Mouse (Mus musculus) liver, postnatal 0 days (tissue): ENCODE measurements around the gene Fam184b. TPM values are rescaled to one million over a fixed set of nuclear protein-coding genes. Genes with fewer than 3 reads are reported as not detected.

Source experiments
- ATAC-seq: fragments of 200-750 bp; cut with Nextera tagmentation; 2 replicates; pipeline ENCODE4 v1.8.0; 2017; ENCODE audit warnings: mild to moderate bottlenecking, moderate library complexity
- DNase-seq: peaks from one replicate; pipeline ENCODE4 v3.0.0-alpha.2; 2016
- H3K27ac ChIP-seq: fragments of 300-500 bp; sonication (generic); 2 replicates; pipeline ENCODE4 v1.5.1; 2014; ENCODE audit warnings: antibody characterized with exemption, moderate library complexity, mild to moderate bottlenecking, low read depth
- H3K27me3 ChIP-seq: fragments of 300-500 bp; sonication (generic); 2 replicates; pipeline ENCODE4 v1.6.1; 2014; ENCODE audit warnings: low read length, control low read depth, mixed read lengths; ENCODE audit not compliant: insufficient read depth
- H3K36me3 ChIP-seq: fragments of 300-500 bp; sonication (generic); replicated peaks from 2 replicates; pipeline ENCODE4 v1.6.1; 2014; ENCODE audit warnings: mild to moderate bottlenecking, control low read depth, low read length, moderate library complexity, mixed read lengths; ENCODE audit not compliant: insufficient read depth
- H3K4me1 ChIP-seq: fragments of 300-500 bp; sonication (generic); 2 replicates; pipeline ENCODE4 v1.6.1; 2014; ENCODE audit warnings: antibody characterized with exemption, mild to moderate bottlenecking, control low read depth; ENCODE audit not compliant: insufficient read depth
- H3K4me2 ChIP-seq: fragments of 300-500 bp; sonication (generic); 2 replicates; pipeline ENCODE4 v1.6.1; 2014; ENCODE audit warnings: low read depth, mild to moderate bottlenecking, low read length, moderate library complexity, mixed read lengths
- H3K4me3 ChIP-seq: fragments of 300-500 bp; sonication (generic); 2 replicates; pipeline ENCODE4 v1.5.1; 2014; ENCODE audit warnings: low read depth, low read length
- H3K9ac ChIP-seq: fragments of 300-500 bp; sonication (generic); replicated peaks from 2 replicates; pipeline ENCODE4 v1.6.1; 2014; ENCODE audit warnings: mild to moderate bottlenecking, moderate library complexity
- H3K9me3 ChIP-seq: fragments of 300-500 bp; sonication (generic); 2 replicates; pipeline ENCODE4 v1.6.1; 2016; ENCODE audit warnings: mild to moderate bottlenecking, control low read depth, low read length, mixed read lengths
- CTCF ChIP-seq: sonication (generic); IDR thresholded peaks from 2 replicates; pipeline ENCODE4 v1.5.1; 2016; ENCODE audit warnings: antibody characterized with exemption, low read depth
- EP300 ChIP-seq: IDR thresholded peaks from 2 replicates; pipeline ENCODE4 v1.6.1; 2016; ENCODE audit warnings: antibody characterized with exemption, low read depth, mild to moderate bottlenecking
- WGBS: fragments of 180-500 bp; shearing (Covaris S2); extraction: QIAGEN DNeasy Blood & Tissue Kit; methylation state at CpG from one replicate; pipeline ENCODE4 v1.1.7; 2014; ENCODE audit not compliant: insufficient replicate concordance; 5-methylcytosine and 5-hydroxymethylcytosine counted together
- polyA plus RNA-seq: library from polyadenylated mRNA; unstranded; fragments of >200 nt; fragmentation: Nextera tagmentation; extraction: Ambion mirVana; gene quantifications from 2 replicates; pipeline ENCODE4 v1.2.1, GENCODE M21; 2015

Gene Fam184b
- polyA plus RNA-seq, 1 experiment from 2014 or later, result 0.07 TPM

DNA sequence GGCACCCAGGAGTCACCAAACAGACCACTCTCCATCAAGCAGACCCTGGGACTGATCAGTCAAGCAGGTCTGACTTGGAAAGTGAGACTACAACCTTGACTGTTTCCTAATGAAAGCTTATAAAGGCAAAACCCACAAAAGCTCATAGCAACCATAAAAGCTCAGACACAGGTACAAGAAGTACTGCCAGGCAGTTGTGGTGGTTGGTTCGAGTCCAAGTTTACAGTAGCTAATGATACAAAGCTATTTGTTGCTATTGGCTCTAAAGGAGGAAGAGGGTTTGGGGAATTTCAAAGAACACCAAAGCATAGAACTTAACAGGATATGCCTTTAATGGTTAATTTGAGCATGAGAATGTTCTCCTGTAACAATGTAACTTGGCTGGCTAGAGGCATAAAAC is 155.8 kb downstream of the Fam184b start:
- TF ChIP-seq CTCF (no peak), EP300 (no peak)
- H3K4me3 ChIP-seq, result no peak overlapping the region
- DNase-seq, result no peak
- no peaks in the 10 kb centered on the region for H3K9me3 ChIP-seq
- H3K4me2 ChIP-seq, result no peak overlapping the region
- H3K9ac ChIP-seq, result no peak overlapping the region
- H3K36me3 ChIP-seq, result no peaks in the 10 kb centered on the region
- no peaks in the 10 kb centered on the region for H3K27me3 ChIP-seq
- no peak overlapping the region for H3K27ac ChIP-seq
- WGBS, result 75% methylated on average over 1 of the region's 1 CpGs
- ATAC-seq, result no peak
- no peaks in the 10 kb centered on the region for H3K4me1 ChIP-seq

GRCm38 (mm10) chr5:45482607-45483006 is 156.8 kb downstream of the Fam184b start:
- no peaks in the 10 kb centered on the region for H3K4me1 ChIP-seq
- no peaks in the 10 kb centered on the region for H3K27me3 ChIP-seq
- TF ChIP-seq CTCF, result no peak
- TF ChIP-seq EP300, result no peak
- no peak overlapping the region for H3K4me2 ChIP-seq
- 35% methylated on average over 3 of the region's 3 CpGs for WGBS
- no peaks in the 10 kb centered on the region for H3K36me3 ChIP-seq
- ATAC-seq (no peak), DNase-seq (no peak)
- no peak overlapping the region for H3K9ac ChIP-seq
- H3K27ac ChIP-seq, result no peak overlapping the region
- H3K4me3 ChIP-seq, result no peak overlapping the region
- no peaks in the 10 kb centered on the region for H3K9me3 ChIP-seq

- DNase-seq, result no peak
- no peak for TF ChIP-seq CTCF
- no peak for TF ChIP-seq EP300
- Histone ChIP-seq H3K9me3 (no peaks in the 10 kb centered on the region), H3K4me3 (no peak overlapping the region), H3K27me3 (no peaks in the 10 kb centered on the region), H3K9ac (no peak overlapping the region), H3K4me1 (no peaks in the 10 kb centered on the region), H3K27ac (no peak overlapping the region), H3K4me2 (no peak overlapping the region), H3K36me3 (no peaks in the 10 kb centered on the region)
- WGBS, result 77% methylated on average over 2 of the region's 2 CpGs
- ATAC-seq, result no peak
These were observed 158.3 kb downstream of the Fam184b start for GRCm38 (mm10) chr5:45481125-45481524.

GRCm38 (mm10) chr5:45480066-45480465 is 159.3 kb downstream of the Fam184b start:
- Histone ChIP-seq H3K4me2 (no peak overlapping the region), H3K27ac (no peak overlapping the region), H3K36me3 (no peaks in the 10 kb centered on the region), H3K27me3 (no peaks in the 10 kb centered on the region), H3K4me1 (peaks cover 3% of the 10 kb centered on the region; the same call in 1 of the 2 replicates), H3K4me3 (no peak overlapping the region), H3K9ac (no peak overlapping the region), H3K9me3 (no peaks in the 10 kb centered on the region)
- DNase-seq, result no peak
- no peak for ATAC-seq
- TF ChIP-seq CTCF (no peak), EP300 (no peak)
- 74% methylated on average over 1 of the region's 1 CpGs for WGBS

Other genes with a start within 250 kb of the Fam184b start
- gene Qdpr, start 189.4 kb downstream of the Fam184b start, polyA plus RNA-seq, result 202 and 206 TPM in 2 replicates
- not detected in 2 replicates for gene Clrn2, start 185.9 kb downstream of the Fam184b start, polyA plus RNA-seq
- gene Lap3, start 146.2 kb downstream of the Fam184b start, polyA plus RNA-seq, result 50.3 and 50.8 TPM in 2 replicates
- 70.5 and 72.2 TPM in 2 replicates for gene Med28, start 119.4 kb downstream of the Fam184b start, polyA plus RNA-seq
- gene Ncapg, start 30.3 kb upstream of the Fam184b start, polyA plus RNA-seq, result 20.3 and 24.1 TPM in 2 replicates
- 5.5 and 8.5 TPM in 2 replicates for gene Lcorl, start 218.0 kb upstream of the Fam184b start, polyA plus RNA-seq